Mouse (Mus musculus) urinary bladder, postnatal 4 days (tissue): Measurements from ENCODE around the gene Appbp2.

Source experiments
- DNase-seq, 2 experiments: peaks; one replicate each; pipeline ENCODE4 v3.0.0; 2021 to 2022; ENCODE audit warnings: low spot score in 2 of 2

Gene Appbp2

GRCm38 (mm10) chr11:85234990-85235841, at the start of gene Appbp2:
TSS of gene Appbp2 (minus strand) at chr11:85235130.
- peak; percentile 87 to 94 for DNase-seq

- no peak for DNase-seq
Measured at GRCm38 (mm10) chr11:85281219-85281878, 46.4 kb upstream of the Appbp2 start.

- DNase-seq, result no peak
Measured at GRCm38 (mm10) chr11:85278175-85278574, 43.2 kb upstream of the Appbp2 start.

GRCm38 (mm10) chr11:85277609-85278008, 42.7 kb upstream of the Appbp2 start:
- no peak for DNase-seq

- DNase-seq, result no peak
Measured at GRCm38 (mm10) chr11:85275151-85275550, 40.2 kb upstream of the Appbp2 start.

- no peak for DNase-seq
Measured at GRCm38 (mm10) chr11:85273299-85273698, 38.4 kb upstream of the Appbp2 start.

GRCm38 (mm10) chr11:85270631-85271030, 35.7 kb upstream of the Appbp2 start:
- no peak for DNase-seq

GRCm38 (mm10) chr11:85267393-85267792, 32.5 kb upstream of the Appbp2 start:
- DNase-seq, result no peak

- no peak for DNase-seq
Measured at GRCm38 (mm10) chr11:85264635-85265034, 29.7 kb upstream of the Appbp2 start.

GRCm38 (mm10) chr11:85261192-85261591, 26.3 kb upstream of the Appbp2 start:
- DNase-seq, result peak; percentile 41 to 78

- peak in 1 of 2 experiments; percentile 25 for DNase-seq
Measured at GRCm38 (mm10) chr11:85258966-85259365, 24.0 kb upstream of the Appbp2 start.

- no peak for DNase-seq
Measured at GRCm38 (mm10) chr11:85255471-85256027, 20.6 kb upstream of the Appbp2 start.

- DNase-seq, result no peak
Measured at GRCm38 (mm10) chr11:85253641-85254040, 18.7 kb upstream of the Appbp2 start.

- peak in 1 of 2 experiments; percentile 36 for DNase-seq
Measured at GRCm38 (mm10) chr11:85253006-85253405, 18.1 kb upstream of the Appbp2 start.

GRCm38 (mm10) chr11:85251955-85252354, 17.0 kb upstream of the Appbp2 start:
- no peak for DNase-seq

GRCm38 (mm10) chr11:85250467-85250866, 15.5 kb upstream of the Appbp2 start:
- DNase-seq, result no peak

- DNase-seq, result no peak
Measured at GRCm38 (mm10) chr11:85249338-85249737, 14.4 kb upstream of the Appbp2 start.

GRCm38 (mm10) chr11:85248151-85248550, 13.2 kb upstream of the Appbp2 start:
- DNase-seq, result no peak

GRCm38 (mm10) chr11:85241226-85241625, 6.3 kb upstream of the Appbp2 start:
- DNase-seq, result no peak

- DNase-seq, result no peak
Measured at GRCm38 (mm10) chr11:85240211-85240610, 5.3 kb upstream of the Appbp2 start.

GRCm38 (mm10) chr11:85234363-85234989, 454 bp downstream of the Appbp2 start:
- peak; percentile 74 to 82 for DNase-seq

- DNase-seq, result no peak
Measured at GRCm38 (mm10) chr11:85233676-85234210, 1.2 kb downstream of the Appbp2 start.
